Mouse (Mus musculus): ENCODE measurements around the gene Smap2.

Gene Smap2

DNA sequence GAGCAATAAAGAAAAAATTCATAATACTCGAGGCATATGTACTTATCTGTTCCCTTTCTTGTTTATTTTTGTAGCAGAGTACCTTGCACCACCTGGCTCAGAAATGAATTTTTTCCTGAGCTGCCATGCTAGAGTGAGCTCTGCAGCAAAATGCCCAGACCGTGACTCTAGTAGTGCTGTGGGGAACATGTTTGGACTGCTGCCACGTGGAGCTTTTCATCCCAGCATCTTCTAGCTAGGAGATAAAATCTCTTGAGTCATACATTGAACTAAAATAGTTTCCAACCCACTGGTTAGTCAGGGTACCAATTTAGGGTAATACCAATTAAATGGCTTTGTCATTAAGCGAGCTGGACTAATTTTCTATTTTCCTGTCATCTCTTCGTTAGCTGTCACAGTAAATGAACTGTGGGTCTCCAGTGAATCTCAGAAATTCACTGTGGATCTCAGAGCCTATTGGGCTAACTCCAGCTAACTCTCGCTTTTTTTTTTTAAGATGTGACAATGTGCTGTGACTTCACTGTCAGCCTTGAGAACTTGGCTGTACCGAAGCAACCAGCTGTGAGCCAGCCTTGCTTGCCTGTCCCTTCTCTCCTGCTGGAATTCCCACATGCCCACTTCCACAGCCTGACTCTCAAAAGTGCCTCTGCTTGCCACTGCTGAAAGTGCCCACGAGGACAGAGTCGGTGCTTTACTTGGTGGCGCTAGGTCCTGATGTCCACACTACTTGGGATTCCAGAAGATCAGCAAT lies 3.2 kb upstream of the Smap2 start:
- DNase-seq (ENCODE audit: low read depth, low spot score) = no peak

DNA sequence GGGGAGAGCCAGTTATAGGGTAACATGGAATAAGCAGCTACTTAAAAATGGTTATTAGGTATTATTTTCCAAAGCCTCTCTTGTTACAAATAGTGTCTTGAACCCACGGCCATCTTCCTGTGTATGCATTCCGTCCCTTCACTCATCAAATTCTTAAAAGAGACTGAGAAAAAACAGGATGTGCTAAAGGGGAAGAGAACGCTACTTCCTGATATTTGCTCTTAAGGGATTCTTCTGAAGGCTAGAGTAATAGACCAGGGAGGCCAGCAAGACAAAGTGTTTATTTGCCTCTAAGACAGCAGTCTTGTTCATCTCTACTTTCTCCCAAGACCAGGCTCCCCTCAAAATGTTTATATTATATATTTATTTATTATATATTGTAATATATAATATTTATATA lies 1.2 kb upstream of the Smap2 start:
- DNase-seq (ENCODE audit: low read depth, low spot score) = no peak

- DNase-seq (ENCODE audit: low read depth, low spot score) = no peak
Observed at GRCm38 (mm10) chr4:121016021-121016898, 787 bp downstream of the Smap2 start.

DNA sequence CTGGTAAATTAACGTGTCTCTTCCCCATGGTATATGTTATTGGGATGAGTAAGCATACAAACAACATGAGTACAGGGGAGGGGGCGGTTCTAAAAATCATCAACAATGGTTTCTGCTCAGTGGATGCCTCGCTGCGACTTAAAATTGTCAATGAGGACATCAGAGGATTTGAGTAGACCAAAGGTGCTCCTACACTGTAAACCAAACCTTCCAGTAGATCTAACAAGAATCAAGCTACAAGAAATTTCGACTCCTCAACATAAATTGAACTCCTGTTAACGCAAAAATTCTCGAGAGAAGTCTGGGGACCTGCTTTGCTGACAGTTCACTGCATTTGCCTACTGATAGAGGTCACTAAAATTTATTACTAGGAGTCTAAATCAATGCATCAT lies 1.8 kb downstream of the Smap2 start:
- no peak for DNase-seq (ENCODE audit: low read depth, low spot score)

GRCm38 (mm10) chr4:121014594-121015267 lies 2.3 kb downstream of the Smap2 start:
- no peak for DNase-seq (ENCODE audit: low read depth, low spot score)

- DNase-seq (ENCODE audit: low read depth, low spot score) = no peak
Observed at GRCm38 (mm10) chr4:121010770-121011549, 6.1 kb downstream of the Smap2 start.

- no peak for DNase-seq (ENCODE audit: low read depth, low spot score)
Observed at GRCm38 (mm10) chr4:121009151-121009550, 7.9 kb downstream of the Smap2 start.

DNA sequence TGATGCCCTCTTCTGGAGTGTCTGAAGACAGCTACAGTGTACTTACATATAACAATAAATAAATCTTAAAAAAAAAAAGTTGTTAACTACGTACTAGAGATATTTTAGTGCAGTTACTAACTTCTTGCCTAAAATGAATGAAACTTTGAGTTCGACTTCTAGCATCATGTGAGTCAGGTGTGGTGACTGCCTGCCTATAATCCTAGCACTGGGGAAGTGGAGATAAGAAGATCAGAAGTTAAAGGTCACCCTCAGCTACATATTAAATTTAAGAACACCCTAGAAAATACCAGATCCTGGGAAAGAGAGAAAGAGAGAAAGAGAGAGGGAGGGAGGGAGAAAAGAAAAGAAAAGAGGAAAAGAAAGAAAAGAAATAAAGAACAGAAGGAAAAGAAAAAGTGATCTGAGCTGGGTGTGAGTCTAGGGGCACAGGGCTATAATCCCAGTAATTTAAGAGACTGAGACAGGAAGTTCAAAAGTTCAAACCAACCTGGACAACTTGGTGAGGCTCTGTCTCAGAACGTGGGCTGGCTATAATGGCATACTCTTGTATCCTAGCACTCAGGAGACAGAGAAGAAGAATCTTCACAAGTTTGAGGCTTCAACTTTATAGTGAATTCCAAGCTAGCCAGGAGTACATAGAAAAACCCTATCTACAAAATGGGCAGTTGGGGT lies 8.8 kb downstream of the Smap2 start:
- no peak for DNase-seq (ENCODE audit: low read depth, low spot score)

GRCm38 (mm10) chr4:121007006-121007405 lies 10.0 kb downstream of the Smap2 start:
- no peak for DNase-seq (ENCODE audit: low read depth, low spot score)

- no peak for DNase-seq (ENCODE audit: low read depth, low spot score)
Observed at GRCm38 (mm10) chr4:121004679-121005078, 12.4 kb downstream of the Smap2 start.

DNA sequence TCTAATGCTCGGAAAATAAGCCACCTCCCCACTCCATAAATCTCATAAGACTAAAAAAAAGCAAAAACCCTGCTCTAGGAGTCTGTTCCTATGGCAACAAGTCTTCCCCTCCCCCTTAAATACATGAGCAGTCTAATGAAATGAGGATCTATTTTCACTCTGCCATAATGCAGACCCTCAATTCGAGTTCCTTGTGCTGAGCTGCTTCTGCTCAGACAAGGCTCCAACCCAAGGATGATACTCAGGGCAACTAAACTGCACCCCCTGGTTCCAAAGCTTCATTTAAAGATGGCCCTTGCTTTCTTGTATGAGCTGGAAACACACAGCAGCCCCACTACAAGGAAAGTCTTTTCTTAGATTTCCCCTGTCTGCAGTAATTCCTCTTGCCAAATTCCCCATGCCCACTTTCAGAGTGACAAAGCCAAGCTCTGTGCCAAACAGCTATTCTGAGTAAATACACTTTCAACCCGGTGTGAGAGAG lies 13.4 kb downstream of the Smap2 start:
- DNase-seq (ENCODE audit: low read depth, low spot score) = peak; percentile 66

DNA sequence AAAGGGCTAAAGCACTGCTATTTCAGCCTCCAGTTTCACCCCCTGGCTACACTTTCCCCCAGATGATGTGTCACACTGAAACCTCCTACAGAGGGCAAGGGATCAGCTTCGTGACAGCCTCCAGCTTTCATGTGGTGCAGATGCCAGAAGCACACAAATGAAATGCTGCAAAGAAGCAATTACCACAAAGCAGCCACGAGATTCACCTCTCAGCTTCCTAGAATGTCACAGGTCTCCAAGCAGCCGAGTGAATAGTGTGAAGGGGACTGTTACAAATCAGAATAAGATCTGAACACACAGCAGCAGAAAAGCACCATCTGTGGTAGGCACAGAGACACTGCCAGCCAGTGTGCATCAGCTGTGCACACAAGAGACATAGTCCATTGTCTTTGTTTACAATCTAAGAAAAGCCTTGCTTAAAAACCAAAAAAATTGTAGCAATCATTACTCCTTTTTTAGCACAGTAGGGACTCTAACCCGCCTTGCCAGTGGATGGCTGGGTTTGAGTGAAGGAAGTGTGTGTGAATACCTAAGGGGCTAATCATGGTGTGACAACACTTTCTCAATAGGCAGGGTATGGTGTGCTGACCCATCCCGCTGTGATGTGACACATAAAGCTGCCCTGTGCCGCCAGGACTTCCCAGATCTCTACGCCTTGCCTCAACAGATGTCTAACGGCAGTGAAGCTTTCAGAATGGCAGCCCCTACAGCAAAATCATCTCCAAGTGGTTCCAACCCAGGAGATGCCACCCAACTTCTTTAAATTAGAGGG lies 14.5 kb downstream of the Smap2 start:
- DNase-seq (ENCODE audit: low read depth, low spot score) = no peak

- DNase-seq (ENCODE audit: low read depth, low spot score) = no peak
Observed at GRCm38 (mm10) chr4:121001659-121002058, 15.4 kb downstream of the Smap2 start.

- DNase-seq (ENCODE audit: low read depth, low spot score) = no peak
Observed at GRCm38 (mm10) chr4:121001042-121001441, 16.0 kb downstream of the Smap2 start.

DNA sequence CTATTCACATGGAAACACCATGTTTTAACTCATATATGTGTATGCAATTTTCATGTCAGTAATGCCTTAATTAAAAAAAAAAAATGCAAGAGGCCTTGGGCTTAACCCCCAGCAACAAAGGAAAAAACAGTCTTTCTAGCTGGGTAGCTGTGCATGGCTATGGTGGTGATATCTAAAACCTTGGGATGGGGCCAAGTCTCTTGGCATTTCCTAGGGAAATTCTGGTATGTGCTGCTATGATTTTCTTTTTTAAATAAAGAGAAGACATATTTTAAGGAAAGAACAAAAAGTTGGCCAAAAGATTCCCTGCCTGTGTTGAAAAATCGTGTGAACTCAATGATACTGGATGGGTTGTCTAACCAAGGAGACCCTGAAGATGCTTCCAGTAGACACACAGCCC lies 21.1 kb downstream of the Smap2 start:
- no peak for DNase-seq (ENCODE audit: low read depth, low spot score)

GRCm38 (mm10) chr4:120993025-120993424 lies 24.0 kb downstream of the Smap2 start:
- no peak for DNase-seq (ENCODE audit: low read depth, low spot score)

DNA sequence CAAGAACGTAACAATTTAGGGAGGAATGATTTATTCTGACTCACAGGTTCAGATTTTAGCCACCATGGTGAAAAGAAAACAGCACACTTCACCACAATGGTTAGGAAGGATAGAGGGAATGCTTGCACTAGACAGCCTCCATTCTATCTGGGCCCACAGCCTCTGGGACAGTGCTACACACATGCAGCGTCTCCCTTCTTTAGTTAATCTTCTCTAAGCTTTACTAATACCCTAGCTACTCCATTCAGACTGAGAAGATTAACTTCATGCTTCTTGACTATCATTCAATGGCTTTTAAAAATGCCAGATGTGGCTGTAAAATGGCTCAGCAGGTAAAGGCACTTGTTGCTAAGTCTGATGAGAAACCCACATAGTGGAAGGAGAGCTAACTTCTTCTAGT lies 24.8 kb downstream of the Smap2 start:
- DNase-seq (ENCODE audit: low read depth, low spot score) = no peak

DNA sequence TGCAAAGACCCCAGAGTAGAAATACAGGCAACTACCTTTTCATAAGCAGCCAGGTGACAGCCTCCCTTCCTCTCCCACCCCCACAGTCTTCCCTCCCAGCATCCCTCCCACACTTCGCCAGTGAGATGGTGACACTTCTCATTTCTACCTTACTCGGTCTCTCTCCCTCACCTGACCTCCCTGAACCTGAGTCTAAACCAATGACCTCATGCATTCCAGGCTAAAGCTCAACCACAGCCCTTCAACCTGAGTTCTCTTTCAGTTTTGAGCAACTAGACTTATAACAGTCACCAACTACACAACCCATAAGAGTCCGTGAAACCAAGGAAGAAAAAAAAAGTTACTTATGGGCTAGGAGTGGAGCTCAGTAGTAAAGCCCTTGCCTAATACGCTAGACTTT lies 29.7 kb downstream of the Smap2 start:
- DNase-seq (ENCODE audit: low read depth, low spot score) = no peak

DNA sequence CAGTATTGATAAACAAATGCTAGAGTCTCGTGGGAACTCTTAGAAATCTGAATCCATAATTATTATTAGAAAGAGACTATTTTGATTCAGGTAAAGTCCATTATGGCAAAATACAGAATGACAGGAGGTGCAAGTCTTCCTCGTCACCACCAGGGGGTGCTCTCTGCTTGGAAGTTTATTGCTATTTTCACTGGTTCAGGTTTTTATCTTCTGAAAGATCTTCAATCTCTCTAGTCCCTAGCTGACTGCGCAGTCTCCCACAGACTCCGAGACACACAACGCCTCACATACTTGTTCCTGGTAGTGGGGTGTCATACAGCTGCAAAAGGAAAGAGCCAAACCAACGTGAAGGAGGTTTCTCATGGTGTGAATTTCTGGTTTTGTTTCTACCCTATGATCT lies 30.6 kb downstream of the Smap2 start:
- DNase-seq (ENCODE audit: low read depth, low spot score) = no peak

- no peak for DNase-seq (ENCODE audit: low read depth, low spot score)
Observed at GRCm38 (mm10) chr4:120978221-120978620, 38.8 kb downstream of the Smap2 start.

Measured in brain, embryonic 18.5 days (tissue).